Mouse (Mus musculus) urinary bladder, adult 2 months (tissue): ENCODE measurements around the gene Dpp9. TPM values are rescaled to one million over a fixed set of nuclear protein-coding genes. Genes with fewer than 3 reads are reported as not detected.

Experiments
- DNase-seq: peaks from one replicate; pipeline ENCODE4 v3.0.0; 2022; ENCODE audit warnings: low spot score
- polyA plus RNA-seq: library from polyadenylated mRNA; depleted of rRNA; stranded (reverse); fragments of >200 nt; gene quantifications from 2 replicates; pipeline ENCODE4 v1.2.3, GENCODE M21; 2012

Dpp9 gene
- polyA plus RNA-seq, 1 experiment, result 24.8 TPM

GRCm38 (mm10) chr17:56229943-56230342 lies 11.2 kb upstream of the Dpp9 start:
- no peak for DNase-seq

- no peak for DNase-seq
These were observed 7.9 kb upstream of the Dpp9 start for GRCm38 (mm10) chr17:56226566-56226965.

GRCm38 (mm10) chr17:56224916-56225315 lies 6.2 kb upstream of the Dpp9 start:
- DNase-seq, result no peak

GRCm38 (mm10) chr17:56219805-56220204 lies 1.1 kb upstream of the Dpp9 start:
- DNase-seq, result no peak

- no peak for DNase-seq
These were observed 546 bp upstream of the Dpp9 start for GRCm38 (mm10) chr17:56219251-56219650.

- no peak for DNase-seq
These were observed 1.0 kb downstream of the Dpp9 start for GRCm38 (mm10) chr17:56217670-56218069.

- no peak for DNase-seq
These were observed 4.5 kb downstream of the Dpp9 start for GRCm38 (mm10) chr17:56214229-56214628.

- DNase-seq, result no peak
These were observed 6.0 kb downstream of the Dpp9 start for GRCm38 (mm10) chr17:56212676-56213075.

GRCm38 (mm10) chr17:56211090-56211489 lies 7.6 kb downstream of the Dpp9 start:
- no peak for DNase-seq

GRCm38 (mm10) chr17:56208821-56209220 lies 9.9 kb downstream of the Dpp9 start:
- DNase-seq, result no peak

GRCm38 (mm10) chr17:56207963-56208530 lies 10.7 kb downstream of the Dpp9 start:
- DNase-seq, result no peak

GRCm38 (mm10) chr17:56206986-56207674 lies 11.6 kb downstream of the Dpp9 start:
- no peak for DNase-seq

GRCm38 (mm10) chr17:56206276-56206884 lies 12.3 kb downstream of the Dpp9 start:
- DNase-seq, result no peak

GRCm38 (mm10) chr17:56203729-56204128 lies 15.0 kb downstream of the Dpp9 start:
- DNase-seq, result no peak

- no peak for DNase-seq
These were observed 16.2 kb downstream of the Dpp9 start for GRCm38 (mm10) chr17:56202476-56202875.

- no peak for DNase-seq
These were observed 17.1 kb downstream of the Dpp9 start for GRCm38 (mm10) chr17:56201642-56202041.

- DNase-seq, result no peak
These were observed 18.1 kb downstream of the Dpp9 start for GRCm38 (mm10) chr17:56200586-56200985.

- no peak for DNase-seq
These were observed 21.8 kb downstream of the Dpp9 start for GRCm38 (mm10) chr17:56196860-56197259.

- no peak for DNase-seq
These were observed 23.9 kb downstream of the Dpp9 start for GRCm38 (mm10) chr17:56194765-56195164.

- no peak for DNase-seq
These were observed 24.3 kb downstream of the Dpp9 start for GRCm38 (mm10) chr17:56194357-56194756.

- DNase-seq, result no peak
These were observed 27.4 kb downstream of the Dpp9 start for GRCm38 (mm10) chr17:56191266-56191665.

- no peak for DNase-seq
These were observed 33.2 kb downstream of the Dpp9 start for GRCm38 (mm10) chr17:56185281-56186141.
